Mouse (Mus musculus) forebrain, embryonic 16.5 days (tissue): ENCODE results near the gene Net1. TPM values are rescaled to one million over a fixed set of nuclear protein-coding genes. Genes with fewer than 3 reads are reported as not detected.
"Not testable (repeated sequence)": the region's sequence is repeated elsewhere in the genome, so short reads cannot be mapped to it uniquely, and the experiment has no call there.

Source experiments
- ATAC-seq: fragments of 200-750 bp; cut with Nextera tagmentation; 2 replicates; pipeline ENCODE4 v1.8.0; 2017; ENCODE audit warnings: mild to moderate bottlenecking, moderate library complexity
- H3K27ac ChIP-seq: fragments of 300-500 bp; sonication (generic); 2 replicates; pipeline ENCODE4 v1.5.1; 2014; ENCODE audit warnings: low read length, control low read depth
- H3K27me3 ChIP-seq: fragments of 300-500 bp; sonication (generic); replicated peaks from 2 replicates; pipeline ENCODE4 v1.6.1; 2014; ENCODE audit warnings: low read length; ENCODE audit not compliant: control insufficient read depth, insufficient read depth
- H3K36me3 ChIP-seq: fragments of 300-500 bp; sonication (generic); 2 replicates; pipeline ENCODE4 v1.6.1; 2014; ENCODE audit not compliant: control insufficient read depth, insufficient read depth
- H3K4me1 ChIP-seq: fragments of 300-500 bp; sonication (generic); replicated peaks from 2 replicates; pipeline ENCODE4 v1.6.1; 2014; ENCODE audit warnings: low read length; ENCODE audit not compliant: control insufficient read depth, insufficient read depth
- H3K4me2 ChIP-seq: fragments of 300-500 bp; sonication (generic); 2 replicates; pipeline ENCODE4 v1.6.1; 2014; ENCODE audit warnings: mild to moderate bottlenecking, low read length, control low read depth
- H3K4me3 ChIP-seq: fragments of 300-500 bp; sonication (generic); replicated peaks from 2 replicates; pipeline ENCODE4 v1.5.1; 2014; ENCODE audit warnings: mild to moderate bottlenecking, low read length, control low read depth
- H3K9ac ChIP-seq: fragments of 300-500 bp; sonication (generic); replicated peaks from 2 replicates; pipeline ENCODE4 v1.6.1; 2014; ENCODE audit warnings: low read depth, low read length, control low read depth
- H3K9me3 ChIP-seq: fragments of 300-500 bp; sonication (generic); 2 replicates; pipeline ENCODE4 v1.6.1; 2016; ENCODE audit warnings: low read length; ENCODE audit not compliant: control insufficient read depth
- WGBS: fragments of 180-500 bp; shearing (Covaris S2); extraction: QIAGEN DNeasy Blood & Tissue Kit; methylation state at CpG from one replicate; pipeline ENCODE4 v1.1.7; 2014; 5-methylcytosine and 5-hydroxymethylcytosine counted together
- polyA plus RNA-seq: library from polyadenylated mRNA; unstranded; fragments of >200 nt; fragmentation: Nextera tagmentation; extraction: Ambion mirVana; gene quantifications from 2 replicates; pipeline ENCODE4 v1.2.1, GENCODE M21; 2015

Gene Net1
- polyA plus RNA-seq, 1 experiment from 2014 or later: 14.2 TPM

GRCm38 (mm10) chr13:3913504-3913903, 4.5 kb downstream of the Net1 start:
- no peak overlapping the region for H3K27ac ChIP-seq
- no peaks in the 10 kb centered on the region for H3K9me3 ChIP-seq
- H3K4me1 ChIP-seq: peaks cover 6% of the 10 kb centered on the region; the same call in 1 of the 2 replicates
- H3K4me2 ChIP-seq: no peak overlapping the region
- H3K36me3 ChIP-seq: no peaks in the 10 kb centered on the region
- no peak overlapping the region for H3K4me3 ChIP-seq
- no peak for ATAC-seq
- H3K9ac ChIP-seq: no peak overlapping the region
- H3K27me3 ChIP-seq: no peaks in the 10 kb centered on the region
- 89% methylated on average over 4 of the region's 4 CpGs for WGBS

GRCm38 (mm10) chr13:3910356-3910755, 7.7 kb downstream of the Net1 start:
- ATAC-seq: no peak

GRCm38 (mm10) chr13:3908262-3908661, 9.8 kb downstream of the Net1 start:
- no peaks in the 10 kb centered on the region for H3K36me3 ChIP-seq
- H3K27me3 ChIP-seq: no peaks in the 10 kb centered on the region
- no peak overlapping the region for H3K27ac ChIP-seq
- no peak overlapping the region for H3K4me3 ChIP-seq
- ATAC-seq: no peak
- H3K4me2 ChIP-seq: no peak overlapping the region
- H3K9ac ChIP-seq: no peak overlapping the region
- H3K4me1 ChIP-seq: no peaks in the 10 kb centered on the region
- H3K9me3 ChIP-seq: no peaks in the 10 kb centered on the region
- WGBS: 91% methylated on average over 4 of the region's 4 CpGs

More at GRCm38 (mm10) chr13:3910356-3910755, 7.7 kb downstream of the Net1 start:
- Histone ChIP-seq H3K9ac (no peak overlapping the region), H3K36me3 (no peaks in the 10 kb centered on the region), H3K9me3 (no peaks in the 10 kb centered on the region), H3K27me3 (no peaks in the 10 kb centered on the region), H3K27ac (no peak overlapping the region), H3K4me3 (no peak overlapping the region), H3K4me1 (no peaks in the 10 kb centered on the region), H3K4me2 (no peak overlapping the region)
- 88% methylated on average over 5 of the region's 5 CpGs for WGBS

- H3K27me3 ChIP-seq: no peaks in the 10 kb centered on the region
- no peak overlapping the region for H3K4me2 ChIP-seq
- H3K27ac ChIP-seq: no peak overlapping the region
- no peaks in the 10 kb centered on the region for H3K36me3 ChIP-seq
- H3K4me3 ChIP-seq: no peak overlapping the region
- H3K4me1 ChIP-seq: no peaks in the 10 kb centered on the region
- WGBS: 85% methylated on average over 6 of the region's 6 CpGs
- no peak for ATAC-seq
- H3K9me3 ChIP-seq: no peaks in the 10 kb centered on the region
- H3K9ac ChIP-seq: no peak overlapping the region
These were observed 10.8 kb downstream of the Net1 start for GRCm38 (mm10) chr13:3907151-3907696.

- Histone ChIP-seq H3K36me3 (no peaks in the 10 kb centered on the region), H3K9ac (no peak overlapping the region), H3K27ac (no peak overlapping the region), H3K4me2 (no peak overlapping the region), H3K4me3 (no peak overlapping the region), H3K9me3 (no peaks in the 10 kb centered on the region), H3K4me1 (no peaks in the 10 kb centered on the region), H3K27me3 (no peaks in the 10 kb centered on the region)
- no peak for ATAC-seq
- WGBS: 94% methylated on average over 9 of the region's 9 CpGs
These were observed 18.7 kb downstream of the Net1 start for GRCm38 (mm10) chr13:3899301-3899700.

- H3K27ac ChIP-seq, H3K9me3 ChIP-seq, H3K9ac ChIP-seq, H3K36me3 ChIP-seq, H3K4me2 ChIP-seq, H3K27me3 ChIP-seq, H3K4me1 ChIP-seq, H3K4me3 ChIP-seq, ATAC-seq: not testable (repeated sequence)
- 98% methylated on average over 5 of the region's 5 CpGs for WGBS
These were observed 19.8 kb downstream of the Net1 start for GRCm38 (mm10) chr13:3898202-3898601.

- 31% methylated on average over 5 of the region's 5 CpGs for WGBS
- Histone ChIP-seq H3K27ac (no peak overlapping the region), H3K36me3 (no peaks in the 10 kb centered on the region), H3K9me3 (no peaks in the 10 kb centered on the region), H3K4me1 (peaks cover 3% of the 10 kb centered on the region; the same call in 1 of the 2 replicates), H3K4me3 (no peak overlapping the region), H3K27me3 (no peaks in the 10 kb centered on the region), H3K9ac (no peak overlapping the region), H3K4me2 (no peak overlapping the region)
- no peak for ATAC-seq
These were observed 21.1 kb downstream of the Net1 start for GRCm38 (mm10) chr13:3896913-3897312.

GRCm38 (mm10) chr13:3896032-3896431, 22.0 kb downstream of the Net1 start:
- Histone ChIP-seq H3K27ac (no peak overlapping the region), H3K9me3 (no peaks in the 10 kb centered on the region), H3K36me3 (no peaks in the 10 kb centered on the region), H3K4me2 (no peak overlapping the region), H3K9ac (no peak overlapping the region), H3K27me3 (no peaks in the 10 kb centered on the region), H3K4me3 (no peak overlapping the region), H3K4me1 (peaks cover 3% of the 10 kb centered on the region; the same call in 1 of the 2 replicates)
- WGBS: 95% methylated on average over 6 of the region's 6 CpGs
- ATAC-seq: no peak

GRCm38 (mm10) chr13:3895397-3895980, 22.5 kb downstream of the Net1 start:
- 92% methylated on average over 8 of the region's 8 CpGs for WGBS
- ATAC-seq: no peak

More at GRCm38 (mm10) chr13:3895397-3895980, 22.5 kb downstream of the Net1 start:
- no peaks in the 10 kb centered on the region for H3K36me3 ChIP-seq
- H3K4me2 ChIP-seq: no peak overlapping the region
- no peak overlapping the region for H3K4me3 ChIP-seq
- no peaks in the 10 kb centered on the region for H3K9me3 ChIP-seq
- no peaks in the 10 kb centered on the region for H3K27me3 ChIP-seq
- H3K27ac ChIP-seq: no peak overlapping the region
- no peak overlapping the region for H3K9ac ChIP-seq
- H3K4me1 ChIP-seq: peaks cover 3% of the 10 kb centered on the region; the same call in 1 of the 2 replicates
